9 mouse cellular contexts compared by ENCODE assay signal in genomic region chr7:24472937-24473336, GRCm38 (mm10). TPM values are rescaled to one million over a fixed set of nuclear protein-coding genes. Genes with fewer than 3 reads are reported as not detected.
DNase-seq lines count a peak whose midpoint lies in the region; ATAC-seq and TF ChIP-seq lines count a peak whose summit lies in the region.
"Had no signal": no experiment of that assay in that cellular context is flagged by ENCODE, and none has a peak within 500 bp of the region (broad histone marks: within the 10 kb centered on the region; RNA-seq: fewer than 3 reads in every experiment).

No protein-coding gene starts in this region.

- ATAC-seq in cerebellum, adult (ENCODE audit: insufficient number of reproducible peaks, low FRiP score, low TSS enrichment) = no peak
- ATAC-seq in neutrophil, adult 5-6 weeks (ENCODE audit: extremely low read depth, insufficient number of reproducible peaks, low FRiP score, poor library complexity, severe bottlenecking) = peak; percentile 18; the same call in 1 of the 2 replicates
- ATAC-seq in frontal cortex, adult (ENCODE audit: low TSS enrichment) = no peak

- peaks cover 17% of the 10 kb centered on the region for H3K4me1 ChIP-seq in cerebellum, adult 2 months (ENCODE audit: control insufficient read depth, insufficient read depth, low read length)
- no peaks in the 10 kb centered on the region for H3K4me1 ChIP-seq in lung, adult 2 months (ENCODE audit: control insufficient read depth, insufficient read depth, low read length)
- peaks cover 5% of the 10 kb centered on the region for H3K4me1 ChIP-seq in embryonic facial prominence, embryonic 10.5 days

- no peaks in the 10 kb centered on the region for H3K27me3 ChIP-seq in cerebellum, adult 2 months (ENCODE audit: control insufficient read depth, insufficient read depth, low read length)
- no peaks in the 10 kb centered on the region; the same call in 1 of the 2 replicates for H3K27me3 ChIP-seq in embryonic facial prominence, embryonic 10.5 days (replicated peaks; ENCODE audit: low read depth, poor library complexity, severe bottlenecking)

- no peaks in the 10 kb centered on the region for H3K36me3 ChIP-seq in embryonic facial prominence, embryonic 10.5 days (replicated peaks)

- H3K27ac ChIP-seq in cerebellum, adult 2 months (ENCODE audit: insufficient read depth, low read length) = no peak overlapping the region
- H3K27ac ChIP-seq in embryonic facial prominence, embryonic 10.5 days (replicated peaks) = no peak overlapping the region

- peak; percentile 62 for TF ChIP-seq CTCF in cerebellum, adult 2 months (IDR thresholded peaks at IDR 0.05; ENCODE audit: borderline replicate concordance, insufficient read depth, low read depth, low read length)
- TF ChIP-seq CTCF in lung, adult 2 months (IDR thresholded peaks at IDR 0.05; ENCODE audit: insufficient read depth, low read length) = peak; percentile 66

- no peak for DNase-seq in cerebellum, adult 2 months
- no peak for DNase-seq in lung, adult 2 months
- DNase-seq in lung, postnatal 10 days = no peak
- DNase-seq in embryonic facial prominence, embryonic 10.5 days (ENCODE audit: low spot score) = peak; percentile 50
- DNase-seq in left cerebral cortex, postnatal 14 days (ENCODE audit: low spot score in 2 of 2) = no peak

- intact Hi-C loops in left cerebral cortex, postnatal 14 days (cut with DNase I) = no loop called here

- no peak for TF ChIP-seq POLR2A in cerebellum, adult 2 months (IDR thresholded peaks at IDR 0.05; ENCODE audit: borderline replicate concordance, insufficient read depth, low read length)
- no peak for TF ChIP-seq POLR2A in lung, adult 2 months (IDR thresholded peaks at IDR 0.05; ENCODE audit: borderline replicate concordance, extremely low read depth, low read depth, low read length)

- WGBS in cerebellum, adult 2 months = 65% methylated on average over 7 of the region's 7 CpGs
- WGBS in lung, adult 2 months = 80% methylated on average over 7 of the region's 7 CpGs
- whole genome bisulfite sequencing in embryonic facial prominence, embryonic 10.5 days = 75% methylated on average over 7 of the region's 7 CpGs

- peaks cover 5% of the 10 kb centered on the region; the same call in 1 of the 2 replicates for H3K9me3 ChIP-seq in embryonic facial prominence, embryonic 10.5 days

- H3K4me3 ChIP-seq in cerebellum, adult 2 months (replicated peaks; ENCODE audit: insufficient read depth, low read depth, low read length) = no peak overlapping the region
- no peak overlapping the region for H3K4me3 ChIP-seq in lung, adult 2 months (replicated peaks; ENCODE audit: extremely low read depth, low read depth, low read length)
- H3K4me3 ChIP-seq in embryonic facial prominence, embryonic 10.5 days = no peak overlapping the region

RNA-seq across cellular contexts. Expression of gene Cadm4, which starts 8.9 kb away (rescaled TPM):
- 285 and 312 TPM in 2 replicates for polyA plus RNA-seq in cerebellum, adult 2 months (2012; rRNA removed)
- polyA plus RNA-seq in lung, adult 2 months (2012; rRNA removed) = 12.3 and 18.6 TPM in 2 replicates
- polyA plus RNA-seq in embryonic facial prominence, embryonic 10.5 days (2016; fragmentation: Nextera tagmentation; extraction: Ambion mirVana) = 5.0 and 5.7 TPM in 2 replicates
- not detected in 2 replicates for total RNA-seq in neutrophil, adult 5-6 weeks (2017)
- total RNA-seq in left cerebral cortex, postnatal 14 days (2021) = 100 to 1,000 TPM; 282 to 289 TPM

RNA-seq across cellular contexts. Expression of gene Plaur, which starts 10.7 kb away (rescaled TPM):
- polyA plus RNA-seq in cerebellum, adult 2 months (2012; rRNA removed) = 0.79 and 0.97 TPM in 2 replicates
- polyA plus RNA-seq in lung, adult 2 months (2012; rRNA removed) = 65.6 and 88.8 TPM in 2 replicates
- 1.7 TPM in 2 replicates for polyA plus RNA-seq in embryonic facial prominence, embryonic 10.5 days (2016; fragmentation: Nextera tagmentation; extraction: Ambion mirVana)
- total RNA-seq in neutrophil, adult 5-6 weeks (2017) = 209 and 221 TPM in 2 replicates
- total RNA-seq in left cerebral cortex, postnatal 14 days (2021) = 1 to 10 TPM in 1 of 2 experiments, under 1 TPM in 1; 0.30 to 1.3 TPM

RNA-seq across cellular contexts. Expression of gene Irgc1, which starts 20.8 kb away (rescaled TPM):
- polyA plus RNA-seq in cerebellum, adult 2 months (2012; rRNA removed) = not detected in 2 replicates
- polyA plus RNA-seq in lung, adult 2 months (2012; rRNA removed) = 0.69 and 3.8 TPM in 2 replicates
- polyA plus RNA-seq in embryonic facial prominence, embryonic 10.5 days (2016; fragmentation: Nextera tagmentation; extraction: Ambion mirVana) = not detected in 2 replicates
- 3.1 and 4.4 TPM in 2 replicates for total RNA-seq in neutrophil, adult 5-6 weeks (2017)
- total RNA-seq in left cerebral cortex, postnatal 14 days (2021) = under 1 TPM in 1 of 2 experiments, not detected in 1; 0.19 TPM
- polyA plus RNA-seq: limb, embryonic 14.5 days had no signal

RNA-seq across cellular contexts. Expression of gene Zfp428, which starts 33.9 kb away (rescaled TPM):
- 68.5 and 68.6 TPM in 2 replicates for polyA plus RNA-seq in cerebellum, adult 2 months (2012; rRNA removed)
- 7.1 and 12.1 TPM in 2 replicates for polyA plus RNA-seq in lung, adult 2 months (2012; rRNA removed)
- polyA plus RNA-seq in embryonic facial prominence, embryonic 10.5 days (2016; fragmentation: Nextera tagmentation; extraction: Ambion mirVana) = 100.0 and 110 TPM in 2 replicates
- 0.49 TPM in 1 of 2 replicates, not detected in the other for total RNA-seq in neutrophil, adult 5-6 weeks (2017)
- 10 to 100 TPM; 53.7 to 53.8 TPM for total RNA-seq in left cerebral cortex, postnatal 14 days (2021)

RNA-seq across cellular contexts. Expression of gene AC161166.1, which starts 39.3 kb away (rescaled TPM):
- polyA plus RNA-seq in cerebellum, adult 2 months (2012; rRNA removed) = not detected in 2 replicates
- polyA plus RNA-seq in lung, adult 2 months (2012; rRNA removed) = not detected in 2 replicates
- polyA plus RNA-seq in embryonic facial prominence, embryonic 10.5 days (2016; fragmentation: Nextera tagmentation; extraction: Ambion mirVana) = 1.2 TPM in 2 replicates
- not detected in 2 replicates for total RNA-seq in neutrophil, adult 5-6 weeks (2017)
- not detected for total RNA-seq in left cerebral cortex, postnatal 14 days (2021)

Comparison
In these comparisons a context has a peak if more than half of its experiments do, and no peak if none do; other contexts are left out.
1. RNA of gene Cadm4, which starts 8.9 kb away (polyA plus RNA-seq): 285 to 312 TPM in cerebellum, adult 2 months; 12.3 to 18.6 TPM in lung, adult 2 months and 5.0 to 5.7 TPM in embryonic facial prominence, embryonic 10.5 days; every median in the first group is over 10 times any median in the second.
2. RNA of gene Plaur, which starts 10.7 kb away (polyA plus RNA-seq): 65.6 to 88.8 TPM in lung, adult 2 months; 1.7 TPM in embryonic facial prominence, embryonic 10.5 days and 0.79 to 0.97 TPM in cerebellum, adult 2 months; every median in the first group is over 10 times any median in the second.